Mouse (Mus musculus): ENCODE results near the gene Clstn3.

DNA sequence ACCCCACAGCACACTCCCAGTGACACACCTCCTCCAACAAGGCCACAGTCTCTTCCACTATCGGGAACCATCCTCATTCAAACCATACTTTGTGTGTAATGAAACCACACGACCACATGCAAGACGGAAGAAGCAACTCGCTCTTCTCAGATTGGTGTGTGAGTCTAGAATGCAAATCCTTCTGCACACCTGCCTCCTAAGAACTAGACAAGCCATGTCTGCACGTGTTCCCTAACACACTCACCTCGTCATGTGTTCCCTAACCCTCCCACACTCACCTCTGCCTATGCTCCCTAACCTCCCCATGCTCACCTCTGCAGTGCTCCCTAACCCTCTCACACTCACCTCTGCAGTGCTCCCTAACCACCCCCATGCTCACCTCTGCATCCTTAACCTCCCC, 26.8 kb upstream of the Clstn3 start:
- TF ChIP-seq CTCF (IDR thresholded peaks at IDR 0.05; ENCODE audit: low read depth) (no peak), EP300 (IDR thresholded peaks at IDR 0.05; ENCODE audit: low read depth) (no peak)

Measured in liver, postnatal 0 days (tissue).